Mouse (Mus musculus) telencephalon, adult 2 months (tissue): ENCODE measurements at regions not wholly inside any gene's neighbourhood (a gene's known extent, or its start where the extent isn't known, plus 50 kb on each side); places are given as distances from the start of the nearest gene placed in this dataset.
"Not testable (repeated sequence)": the region's sequence is repeated elsewhere in the genome, so short reads cannot be mapped to it uniquely, and the experiment has no call there.

Experiments used
- DNase-seq: peaks from one replicate; pipeline ENCODE4 v3.0.0-alpha.2; 2011; ENCODE audit warnings: low read depth, low spot score

DNA sequence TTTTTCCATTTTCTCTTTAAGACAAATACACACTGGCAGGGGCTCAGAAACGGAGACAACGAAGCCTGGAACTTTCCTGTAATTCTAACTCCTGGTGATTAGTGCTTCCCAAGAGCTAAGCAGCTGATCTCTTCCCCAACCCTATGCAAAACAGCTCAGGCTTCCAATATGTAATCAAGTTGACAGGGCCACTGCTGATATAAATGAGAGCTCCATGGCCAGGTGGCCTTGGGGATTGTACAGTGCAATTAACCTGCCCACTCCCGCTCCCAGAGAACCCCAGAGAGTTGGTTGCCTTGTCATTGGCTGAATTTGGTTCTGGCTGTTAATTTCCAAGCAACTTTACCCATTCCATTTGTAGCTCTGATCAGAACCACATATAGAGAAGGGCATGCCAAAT lies 67.8 kb downstream of the 4933415F23Rik start:
- no peak for DNase-seq

DNA sequence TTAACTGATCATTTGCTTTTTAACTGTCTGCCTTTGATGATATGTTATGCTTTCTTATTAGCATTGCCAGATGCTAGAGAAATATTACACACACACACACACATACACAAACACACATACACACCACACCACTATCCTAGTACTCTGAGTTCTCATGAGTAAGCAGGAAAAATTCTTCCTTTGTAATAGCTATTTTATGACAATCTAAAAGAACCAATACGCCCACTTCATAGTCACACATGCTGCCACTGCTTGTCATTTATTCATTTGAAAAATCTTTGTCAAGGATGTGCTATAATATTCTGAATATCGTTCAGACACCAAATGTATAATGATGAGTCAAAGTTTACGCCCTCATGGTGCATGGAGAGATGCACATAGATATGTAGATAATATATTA lies 78.5 kb downstream of the 4933415F23Rik start:
- no peak for DNase-seq

DNA sequence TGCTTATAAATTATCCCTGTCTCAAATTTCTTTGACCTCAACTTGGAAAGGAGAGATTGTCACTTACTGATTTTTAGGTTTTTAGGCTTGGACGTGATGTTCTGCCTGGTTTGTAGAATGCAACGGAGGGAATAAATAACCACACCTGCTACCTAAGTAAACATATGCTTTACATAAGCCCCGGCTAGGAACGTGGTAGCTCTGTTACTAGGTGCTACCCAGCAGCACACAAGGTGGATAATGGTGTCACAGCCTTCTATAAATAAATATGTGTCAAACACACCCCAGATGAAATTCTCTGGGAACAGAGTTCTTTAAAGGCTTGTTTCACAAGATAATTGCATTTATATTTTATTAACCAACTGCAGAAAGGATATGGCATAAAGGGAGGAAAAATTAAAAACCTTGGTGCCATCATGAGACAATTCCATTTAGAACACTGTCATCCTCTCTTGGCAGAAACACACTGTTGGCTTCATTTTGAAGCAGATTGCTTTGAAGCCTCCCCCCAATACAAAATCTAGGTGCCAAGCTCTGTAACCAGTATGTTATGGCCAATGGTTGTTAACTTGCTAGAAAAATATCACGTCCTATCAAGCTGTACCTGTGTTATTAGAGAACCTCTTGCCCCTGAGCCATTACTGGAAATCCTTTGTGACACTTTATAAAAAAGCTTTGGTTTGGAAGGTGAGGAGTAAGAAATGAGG lies 94.1 kb downstream of the 4933415F23Rik start:
- DNase-seq, result peak; percentile 40

DNA sequence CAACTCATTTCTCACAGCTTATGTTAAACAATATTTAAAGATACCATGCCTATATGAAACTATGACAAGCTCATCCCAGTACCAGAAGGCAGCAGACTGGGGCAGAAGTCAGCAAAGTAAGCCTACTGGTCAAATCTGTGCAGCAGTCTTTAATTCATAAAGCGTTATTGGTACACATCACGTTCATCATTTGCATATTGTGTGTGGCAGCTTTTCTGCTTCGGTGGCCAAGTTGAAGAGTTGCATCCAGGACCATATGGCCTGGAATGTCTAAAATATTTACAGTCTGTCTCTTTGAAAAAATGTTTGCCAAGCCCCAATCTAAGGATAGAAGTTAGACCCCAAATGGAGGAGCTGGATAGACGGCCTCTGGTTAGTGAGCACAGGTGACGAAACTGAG lies 97.2 kb downstream of the 4933415F23Rik start:
- no peak for DNase-seq

DNA sequence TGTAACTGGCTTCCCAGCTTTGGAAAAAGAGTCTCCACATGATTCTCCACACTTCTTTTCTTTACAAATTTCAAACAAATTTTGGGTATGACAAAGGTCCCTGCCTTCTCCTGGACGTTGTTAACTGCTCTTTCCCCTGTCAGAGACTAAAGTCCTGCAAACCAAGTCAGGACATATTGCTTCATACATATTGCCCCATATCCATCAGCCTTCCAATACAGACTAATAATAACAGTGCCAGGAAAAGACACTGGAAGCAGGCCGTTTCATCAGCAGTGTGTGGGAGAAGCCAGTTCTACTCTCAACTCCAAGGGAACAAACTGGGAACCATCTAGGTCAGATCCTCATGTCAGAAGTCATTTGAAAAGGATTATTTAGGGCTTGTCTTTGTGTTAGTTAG lies 105.4 kb downstream of the 4933415F23Rik start:
- DNase-seq, result no peak

DNA sequence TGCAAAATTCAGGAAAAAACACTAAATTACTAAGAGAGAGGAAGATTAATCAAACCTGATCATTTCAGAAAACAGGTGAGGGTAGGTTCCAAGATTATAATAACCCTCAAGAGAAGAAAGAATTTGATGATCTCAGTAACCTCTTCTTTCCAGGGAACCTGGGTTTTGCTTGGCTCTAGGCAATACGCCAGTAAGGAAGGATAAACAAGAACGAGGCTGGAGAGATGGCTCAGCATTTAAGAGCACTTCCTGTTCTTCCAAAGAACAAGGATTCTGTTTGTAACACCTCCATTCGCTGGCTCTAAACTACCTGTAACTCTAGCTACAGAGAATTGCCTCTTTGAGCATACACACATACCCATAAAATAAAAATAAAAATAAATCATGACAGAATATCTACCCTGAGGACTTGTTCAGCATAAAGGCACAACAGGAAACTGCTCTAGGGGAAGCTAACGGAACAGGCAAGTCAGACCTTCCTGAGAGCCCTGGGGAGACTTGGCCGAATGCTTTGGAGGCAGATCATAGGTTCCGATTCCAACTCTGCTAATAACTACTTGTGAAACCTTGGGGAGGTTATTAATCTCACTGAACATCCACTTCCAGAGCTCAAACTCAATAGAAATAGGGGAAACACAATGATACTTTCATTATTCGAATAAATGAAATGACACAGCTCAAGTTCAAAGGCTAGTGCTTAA lies 112.4 kb downstream of the 4933415F23Rik start:
- DNase-seq, result no peak

DNA sequence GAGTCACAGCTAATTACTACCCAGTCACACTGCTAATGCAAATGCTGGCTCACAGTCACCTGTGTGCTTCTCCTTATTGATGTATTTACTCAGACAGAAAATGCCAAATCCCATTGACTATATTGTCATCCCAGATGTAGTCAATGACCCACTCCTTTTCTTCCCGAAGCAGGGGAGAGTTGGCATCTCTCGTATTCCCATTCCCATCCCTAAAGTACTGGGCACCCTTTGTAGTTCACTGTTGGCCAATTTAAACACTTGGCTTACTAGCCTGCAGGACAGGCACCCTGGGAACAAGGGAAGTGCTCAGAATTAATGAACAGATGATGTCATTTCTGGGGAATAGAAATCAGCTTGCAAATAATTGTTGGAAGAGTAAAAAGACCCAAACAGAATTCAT lies 114.5 kb downstream of the 4933415F23Rik start:
- DNase-seq, result no peak

DNA sequence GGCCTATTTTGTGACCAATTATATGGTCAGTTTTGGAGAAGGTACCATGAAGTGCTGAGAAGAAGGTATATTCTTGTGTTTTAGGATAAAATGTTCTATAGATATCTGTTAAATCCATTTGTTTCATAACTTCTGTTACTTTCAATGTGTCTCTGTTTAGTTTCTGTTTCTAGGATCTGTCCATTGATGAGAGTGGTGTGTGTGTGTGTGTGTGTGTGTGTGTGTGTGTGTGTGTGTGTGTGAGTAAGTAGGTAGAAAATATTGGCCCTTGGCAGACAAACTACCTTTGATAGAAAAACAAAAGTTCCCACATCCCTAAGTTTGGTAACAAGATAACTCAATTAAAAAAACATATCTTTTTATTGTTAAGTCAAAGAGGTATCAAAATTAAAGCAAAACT lies 117.8 kb downstream of the 4933415F23Rik start:
- not testable (repeated sequence) for DNase-seq

DNA sequence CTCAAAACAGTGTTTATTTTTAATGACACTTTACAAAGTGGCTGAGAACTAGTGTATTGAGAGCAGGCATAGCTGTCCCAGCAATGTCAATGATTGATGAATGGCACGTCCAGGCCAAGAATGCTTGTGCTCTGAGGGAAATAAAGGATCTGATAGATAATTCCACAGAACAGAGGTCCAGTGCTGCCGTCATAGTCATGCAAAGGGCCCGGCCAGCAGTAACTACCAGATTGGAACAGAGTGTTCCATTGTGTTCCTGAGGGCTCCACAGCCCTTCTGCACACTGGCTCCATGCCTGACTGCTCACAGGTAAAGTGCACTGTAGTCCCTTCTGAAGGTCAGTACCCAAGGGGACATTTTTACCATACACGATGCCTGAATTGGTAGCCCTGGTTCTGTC lies 127.1 kb downstream of the 4933415F23Rik start:
- DNase-seq, result no peak

DNA sequence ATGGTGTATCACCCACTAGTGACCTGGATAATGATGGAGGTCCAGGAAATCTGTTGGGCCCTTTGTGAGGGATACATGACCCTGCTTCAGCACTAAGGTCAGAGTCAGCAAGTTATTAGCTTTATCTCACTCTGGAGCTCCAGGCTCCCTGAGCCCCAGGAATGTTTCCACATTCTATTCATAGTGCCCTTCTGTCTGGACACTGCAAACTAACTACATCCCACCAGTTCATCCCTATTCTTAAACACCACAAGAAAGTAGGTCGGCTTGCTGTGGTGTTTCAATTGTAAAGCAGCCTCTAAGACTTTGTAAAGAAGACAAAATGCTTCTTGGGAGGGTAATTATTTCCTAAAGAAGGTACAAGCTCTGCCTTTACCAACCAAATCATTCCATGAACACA lies 138.2 kb upstream of the Rims1 start:
- no peak for DNase-seq

DNA sequence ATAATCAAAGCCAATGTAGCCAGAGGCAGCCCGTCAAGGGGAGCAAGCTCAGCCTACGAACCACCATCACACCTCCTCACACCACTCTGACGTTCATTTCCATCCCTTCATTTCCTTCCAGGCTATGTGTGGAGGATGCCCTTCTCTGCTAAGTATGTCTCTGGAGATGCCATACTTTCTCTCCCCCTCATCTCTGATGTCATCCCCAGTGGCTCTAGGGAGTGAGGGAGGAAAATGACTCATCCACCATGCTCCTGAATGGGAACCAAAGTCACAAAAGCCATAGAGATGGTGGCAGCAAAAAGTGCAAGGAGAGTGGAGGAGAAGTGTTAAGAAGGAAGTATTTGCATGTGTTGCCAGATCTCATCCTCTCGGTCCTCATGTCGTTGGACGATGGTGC lies 134.0 kb upstream of the Rims1 start:
- peak; percentile 73 for DNase-seq

DNA sequence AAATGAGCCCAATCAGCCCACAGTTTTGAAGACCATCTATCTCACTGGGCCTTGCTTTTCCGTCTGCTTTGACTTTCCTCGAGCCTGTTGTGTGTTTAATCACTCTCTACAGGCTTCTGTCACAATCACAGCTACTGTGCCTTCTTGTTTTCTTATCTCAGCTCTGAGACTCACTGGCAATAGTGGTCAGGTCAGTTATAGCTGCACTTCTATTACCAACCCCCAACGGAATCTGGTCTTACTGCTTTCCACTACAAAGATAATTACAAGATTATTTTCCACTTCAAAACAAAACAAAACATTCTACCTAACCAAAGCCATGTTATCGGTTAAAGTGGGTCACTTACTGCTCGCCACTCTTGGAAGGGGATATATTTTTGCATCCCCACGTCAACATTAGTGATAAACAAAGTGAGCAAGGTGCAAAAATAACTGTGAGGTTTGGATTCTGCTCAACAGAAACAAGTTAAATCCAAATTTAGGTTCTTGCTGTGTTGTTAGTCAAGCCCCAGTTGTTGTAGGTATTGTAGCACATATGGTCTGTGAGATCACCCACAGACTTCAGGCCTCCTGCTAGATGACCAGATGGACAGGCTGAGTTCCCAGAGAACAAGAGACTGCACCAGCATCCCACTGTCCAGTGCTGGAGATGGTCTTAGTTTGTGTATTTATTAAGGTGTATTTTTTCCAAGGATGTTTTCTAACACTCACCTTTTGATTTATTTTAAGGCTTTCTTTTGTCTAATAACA lies 125.5 kb upstream of the Rims1 start:
- DNase-seq, result no peak

DNA sequence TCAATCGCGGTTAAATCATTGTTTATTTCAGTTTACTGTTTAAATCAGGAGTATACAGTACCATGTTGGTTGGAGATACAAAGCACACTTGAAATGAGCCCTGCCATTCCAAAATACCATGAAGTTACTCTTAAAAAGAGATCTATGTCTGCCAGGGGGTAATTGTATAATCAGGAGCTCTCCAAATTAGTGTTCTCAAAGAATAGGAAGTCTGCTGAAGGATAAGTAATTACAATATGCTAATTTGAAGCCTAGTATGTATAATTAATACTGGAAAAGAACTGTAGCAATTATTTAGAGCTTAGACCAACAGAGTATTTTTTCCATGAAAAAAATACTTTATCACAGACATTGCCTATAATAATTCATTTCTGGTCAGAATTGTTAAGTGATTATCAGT lies 97.2 kb upstream of the Rims1 start:
- DNase-seq, result no peak

DNA sequence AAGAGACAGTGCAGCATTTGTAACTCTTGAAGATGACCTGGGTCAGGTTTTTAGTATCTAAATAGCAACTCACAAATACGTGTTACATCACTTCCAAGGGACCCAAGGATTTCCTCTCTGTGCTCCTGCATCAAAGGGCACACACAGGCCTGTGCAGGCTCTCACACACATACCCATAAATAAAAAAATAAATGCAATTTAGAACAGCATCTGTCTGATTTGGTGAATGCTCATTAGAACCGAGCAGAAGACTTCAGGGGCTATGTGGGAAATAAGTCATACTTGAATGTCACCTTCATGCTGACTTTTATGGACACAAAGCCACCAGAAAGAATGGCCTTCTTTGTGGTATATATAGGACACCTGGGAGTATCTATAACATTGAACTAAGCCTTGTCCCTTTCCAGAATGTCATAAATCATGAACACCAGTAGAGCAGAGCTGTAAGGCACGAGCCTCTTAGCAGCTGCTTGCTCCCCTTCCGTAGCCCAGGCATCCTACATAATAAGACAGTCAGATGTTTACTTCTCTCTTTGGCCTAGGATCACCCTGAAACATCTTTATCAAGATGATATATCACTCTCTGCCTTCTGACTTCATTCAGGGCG lies 95.3 kb upstream of the Rims1 start:
- DNase-seq, result no peak

DNA sequence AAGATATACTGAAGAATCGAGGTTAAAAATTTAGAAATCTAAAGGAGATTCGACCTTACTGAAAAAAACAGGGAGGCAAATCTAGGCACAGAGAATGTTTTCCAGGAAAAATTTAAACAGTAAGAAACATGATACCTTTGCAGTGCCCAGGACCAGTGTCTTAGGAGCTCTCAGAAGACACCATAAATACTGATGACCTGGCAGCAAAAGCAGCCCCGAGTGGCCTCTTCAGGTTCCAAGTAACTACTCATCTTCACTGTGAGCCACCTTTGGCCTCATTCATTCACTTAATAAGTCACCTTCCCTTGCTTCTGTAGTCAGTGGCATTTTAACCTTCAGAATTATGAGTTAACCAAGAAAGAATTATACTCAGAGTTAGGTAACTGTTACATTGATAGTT lies 89.3 kb upstream of the Rims1 start:
- DNase-seq, result no peak

DNA sequence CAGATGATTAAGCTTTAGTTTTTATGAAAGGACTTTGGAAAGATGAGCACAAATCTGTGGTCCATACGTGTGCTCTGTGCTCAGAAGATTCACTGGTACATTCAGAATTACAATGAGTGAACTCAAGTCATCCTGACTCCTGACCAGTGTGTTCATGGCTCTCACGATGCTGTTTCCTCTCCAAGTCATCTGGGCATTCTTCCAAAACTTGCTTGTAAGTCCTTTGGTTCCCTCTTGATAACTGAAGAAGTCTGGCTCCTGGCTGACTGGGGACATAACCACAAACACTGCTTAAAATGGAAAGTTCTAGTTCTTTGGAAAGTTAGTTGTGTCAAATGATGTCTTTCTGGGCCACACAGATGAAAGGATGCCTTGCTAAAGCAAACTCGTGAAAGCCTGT lies 57.2 kb upstream of the Rims1 start:
- no peak for DNase-seq
